Mouse (Mus musculus): Measurements from ENCODE around the gene Kif28. TPM values are rescaled to one million over a fixed set of nuclear protein-coding genes. Genes with fewer than 3 reads are reported as not detected.
"Not testable (repeated sequence)": the region's sequence is repeated elsewhere in the genome, so short reads cannot be mapped to it uniquely, and the experiment has no call there.

The Kif28 gene
- total RNA-seq (2021) = under 1 TPM; 0.22 to 0.34 TPM

DNA sequence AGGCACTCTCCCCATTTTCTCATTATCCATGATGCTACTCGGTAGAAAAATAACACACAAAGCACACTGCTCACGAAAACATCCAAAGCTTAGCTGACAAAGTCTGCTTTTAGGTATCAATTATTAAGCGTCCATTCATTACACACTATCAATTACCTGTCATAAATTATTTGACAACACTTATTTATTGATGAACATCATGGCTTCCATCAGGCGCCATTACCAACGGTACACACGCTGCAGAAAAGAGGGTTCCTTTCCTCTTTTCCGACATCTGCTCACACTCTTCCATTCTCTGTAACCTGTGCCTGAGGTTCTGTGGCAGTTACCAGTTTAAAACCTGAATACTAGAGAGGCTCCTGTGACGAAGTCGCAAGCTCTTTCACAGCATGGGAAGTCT, at the start of gene Kif28:
Kif28 (minus strand) TSS at position 101 of the 400 bp plus-strand sequence.
- no peak for DNase-seq
- intact Hi-C loops (cut with DNase I) = no loop called here

GRCm38 (mm10) chr1:179787281-179787680, 42.2 kb upstream of the Kif28 start:
- no peak for DNase-seq
- intact Hi-C loops (cut with DNase I) = loop anchor here (10.0 kb wide), 1 partner anchor 1462 kb away; no protein-coding TSS in a partner anchor

DNA sequence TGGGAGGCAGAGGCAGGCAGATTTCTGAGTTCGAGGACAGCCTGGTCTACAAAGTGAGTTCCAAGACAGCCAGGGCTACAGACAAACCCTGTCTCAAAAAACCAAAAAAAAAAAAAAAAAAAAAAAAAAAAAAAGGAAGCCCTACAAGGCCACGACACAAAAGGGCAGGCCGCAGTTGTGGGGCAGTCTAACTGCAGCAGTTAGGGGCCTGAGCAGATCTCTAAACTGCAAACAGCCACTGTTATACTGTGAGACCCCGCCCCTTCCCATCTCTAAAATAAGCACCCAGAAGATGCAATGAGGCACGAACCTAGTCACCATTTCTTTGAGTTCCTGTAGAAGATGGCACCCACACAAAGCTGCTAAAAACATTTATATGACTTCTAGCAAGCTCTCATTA, 40.4 kb upstream of the Kif28 start:
- no peak for DNase-seq
- intact Hi-C loops (cut with DNase I) = loop anchor here (10.0 kb wide), 1 partner anchor 1461 kb away; no protein-coding TSS in a partner anchor

GRCm38 (mm10) chr1:179784098-179784497, 39.0 kb upstream of the Kif28 start:
- DNase-seq = no peak
- intact Hi-C loops (cut with DNase I) = loop anchor here (10.0 kb wide), 1 partner anchor 1459 kb away; no protein-coding TSS in a partner anchor

DNA sequence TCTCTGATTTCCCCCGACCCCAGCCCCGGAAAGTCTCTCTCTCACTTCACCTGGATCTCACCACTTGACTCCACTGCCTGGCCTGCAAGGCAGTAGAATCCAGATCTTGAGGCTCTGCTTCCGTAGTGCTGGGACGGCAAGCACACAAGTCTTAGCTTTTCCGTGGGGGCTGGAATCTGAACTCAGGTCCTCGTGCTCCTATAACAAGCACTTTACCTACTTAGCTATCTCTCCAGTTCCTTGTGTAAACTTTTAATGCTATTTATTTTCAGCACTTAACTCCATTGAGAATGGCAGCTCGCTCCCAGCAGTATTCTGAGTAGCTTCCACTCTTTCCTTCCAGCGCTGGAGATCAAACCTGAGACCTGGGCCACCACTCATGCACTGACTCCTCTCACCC, 31.8 kb upstream of the Kif28 start:
- intact Hi-C loops (cut with DNase I) = no loop called here
- no peak for DNase-seq

GRCm38 (mm10) chr1:179760553-179760952, 15.5 kb upstream of the Kif28 start:
- intact Hi-C loops (cut with DNase I) = no loop called here
- DNase-seq = no peak

DNA sequence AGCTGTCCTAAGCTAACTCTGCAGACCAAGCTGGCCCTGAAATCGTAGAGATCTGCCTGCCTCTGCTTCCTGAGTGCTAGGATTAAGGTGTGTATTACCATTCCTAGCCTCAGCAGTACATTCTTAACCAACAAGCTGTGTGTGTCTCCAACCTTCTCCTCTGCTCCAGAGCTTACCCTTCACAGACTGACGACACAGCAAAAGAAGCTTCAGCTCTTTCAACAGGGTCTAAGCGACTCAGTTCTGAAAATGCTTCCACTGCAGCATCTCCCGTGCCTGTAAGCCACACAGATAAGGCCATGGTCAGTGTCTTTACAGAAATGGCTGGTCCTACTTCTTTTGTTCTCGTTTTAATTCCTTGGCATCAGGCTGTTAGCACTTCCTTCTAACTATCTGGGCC, 15.0 kb upstream of the Kif28 start:
- DNase-seq = no peak
- intact Hi-C loops (cut with DNase I) = no loop called here

DNA sequence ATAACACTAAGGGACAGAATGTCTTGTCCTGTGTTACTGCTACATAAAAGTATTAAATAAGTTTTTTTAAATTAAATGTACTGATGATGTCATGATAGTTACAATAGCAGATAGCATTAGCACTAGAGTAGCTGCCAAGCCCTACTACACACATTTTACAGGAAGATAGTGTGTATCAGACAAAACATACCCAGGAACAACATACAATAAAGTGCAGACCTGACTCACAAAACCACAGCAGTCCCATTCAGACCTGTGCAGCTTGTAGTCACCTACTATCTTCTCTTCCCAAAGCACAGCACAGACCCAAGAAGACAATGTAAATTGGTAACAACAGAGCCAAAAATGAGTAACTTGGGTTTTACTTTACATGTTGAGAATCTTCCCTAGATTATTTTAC, 11.4 kb upstream of the Kif28 start:
- intact Hi-C loops (cut with DNase I) = loop anchor here (5.0 kb wide), 1 partner anchor 36 kb away; no protein-coding TSS in a partner anchor
- DNase-seq = no peak

DNA sequence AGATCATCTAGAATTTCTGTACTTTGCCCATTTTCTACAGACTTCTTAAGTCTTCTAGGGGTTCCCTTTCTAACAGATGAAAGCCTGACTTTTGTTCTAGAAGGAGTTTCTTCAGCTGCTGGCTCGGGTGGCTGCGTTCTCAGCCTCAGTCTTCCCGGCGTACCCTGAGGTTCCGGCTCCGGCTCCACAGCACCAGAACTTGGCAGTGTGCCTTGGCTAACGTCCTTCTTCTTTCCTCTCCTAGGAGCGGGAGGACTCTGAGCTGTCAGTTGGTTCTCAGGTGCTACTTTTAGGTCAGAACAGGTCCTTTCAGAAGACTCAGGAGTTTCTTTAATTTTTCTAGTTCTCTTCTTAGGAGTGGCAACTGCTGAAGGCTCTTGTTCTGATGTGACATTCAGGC, 7.9 kb upstream of the Kif28 start:
- no peak for DNase-seq
- intact Hi-C loops (cut with DNase I) = no loop called here

GRCm38 (mm10) chr1:179752276-179752675, 7.2 kb upstream of the Kif28 start:
- DNase-seq = no peak
- intact Hi-C loops (cut with DNase I) = no loop called here

DNA sequence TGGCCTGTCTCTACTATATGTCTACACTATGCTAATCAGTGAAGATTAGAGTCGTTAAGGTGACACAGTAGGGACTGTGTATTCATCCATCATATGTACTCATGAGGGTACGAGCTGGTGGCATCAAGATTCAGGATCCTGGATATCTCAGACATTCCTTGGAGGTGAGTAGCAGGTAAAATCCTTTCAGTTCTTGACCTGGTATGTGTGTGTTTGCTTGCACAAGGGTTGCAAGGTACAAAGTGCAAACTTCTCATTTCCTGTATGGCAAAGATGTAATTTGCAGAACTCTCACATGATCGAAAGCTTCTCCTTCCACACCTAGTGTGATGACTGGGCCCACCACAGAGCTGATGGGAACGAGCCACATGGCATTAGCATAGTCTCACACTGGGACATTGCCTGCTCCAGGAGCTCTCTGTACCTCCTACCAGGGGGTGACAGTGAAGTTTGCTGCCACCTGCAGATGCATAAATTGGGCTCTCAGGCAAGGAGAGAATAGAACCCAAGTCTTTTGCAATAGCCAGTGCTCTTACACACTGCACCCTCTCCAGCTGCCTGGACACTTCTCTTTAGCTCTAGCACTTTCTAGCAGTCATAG, 1.4 kb downstream of the Kif28 start:
- intact Hi-C loops (cut with DNase I) = no loop called here
- DNase-seq = no peak

GRCm38 (mm10) chr1:179736483-179736882, 8.6 kb downstream of the Kif28 start:
- no peak for DNase-seq
- intact Hi-C loops (cut with DNase I) = loop anchor here (5.0 to 10.0 kb wide), 2 partner anchors 92 to 229 kb away; no protein-coding TSS in a partner anchor

DNA sequence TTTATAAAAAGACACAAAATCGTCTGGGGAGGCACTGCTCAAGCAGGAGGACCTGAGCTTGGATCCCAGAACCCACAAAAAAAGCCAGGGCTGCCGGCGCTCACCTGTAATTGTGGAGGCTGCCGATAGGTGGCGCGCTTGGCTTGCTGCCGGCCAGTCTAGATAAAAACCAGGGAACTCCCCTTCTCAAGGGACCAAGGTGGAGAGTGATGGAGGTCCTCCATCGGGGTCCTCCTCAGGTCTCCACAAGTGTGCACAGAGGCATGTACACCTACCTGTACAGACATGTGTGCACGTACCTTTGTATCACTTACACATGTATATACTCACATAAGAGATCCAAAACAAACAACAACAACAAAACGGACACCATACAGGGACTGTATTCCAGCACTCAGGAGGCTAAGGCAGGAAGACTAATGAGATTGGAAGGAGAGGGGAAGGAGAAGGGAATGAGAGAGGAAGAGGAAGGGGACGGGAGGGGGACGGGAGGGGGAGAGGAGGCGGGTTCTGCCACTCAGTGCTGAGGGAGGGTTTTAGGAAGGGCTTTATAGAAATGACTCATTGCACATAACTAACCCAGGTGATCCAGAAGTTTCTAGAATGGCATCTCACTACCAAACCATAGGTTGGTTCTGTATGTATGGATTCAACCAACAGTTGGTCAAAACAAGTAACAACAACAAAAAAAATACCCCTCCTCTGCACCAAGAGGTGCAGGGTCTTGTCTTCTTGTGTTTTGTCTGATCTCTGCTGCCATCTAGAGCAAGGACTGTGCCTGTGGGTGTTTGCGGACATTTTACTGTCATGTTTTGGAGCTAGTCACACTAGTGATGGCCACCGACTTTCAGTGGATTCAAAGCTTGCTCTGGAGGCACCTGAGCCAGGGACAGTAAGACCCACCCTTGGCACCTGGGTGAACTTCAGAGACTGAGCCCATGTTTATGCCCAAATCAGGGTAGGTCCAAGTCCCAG, 10.3 kb downstream of the Kif28 start:
- intact Hi-C loops (cut with DNase I) = loop anchor here (5.0 to 10.0 kb wide), 2 partner anchors 90 to 227 kb away; no protein-coding TSS in a partner anchor
- DNase-seq = peak; percentile 71 to 79

GRCm38 (mm10) chr1:179731391-179731790, 13.7 kb downstream of the Kif28 start:
- DNase-seq = peak; percentile 36 to 56
- intact Hi-C loops (cut with DNase I) = loop anchor here (10.0 kb wide), 1 partner anchor 87 kb away; no protein-coding TSS in a partner anchor

DNA sequence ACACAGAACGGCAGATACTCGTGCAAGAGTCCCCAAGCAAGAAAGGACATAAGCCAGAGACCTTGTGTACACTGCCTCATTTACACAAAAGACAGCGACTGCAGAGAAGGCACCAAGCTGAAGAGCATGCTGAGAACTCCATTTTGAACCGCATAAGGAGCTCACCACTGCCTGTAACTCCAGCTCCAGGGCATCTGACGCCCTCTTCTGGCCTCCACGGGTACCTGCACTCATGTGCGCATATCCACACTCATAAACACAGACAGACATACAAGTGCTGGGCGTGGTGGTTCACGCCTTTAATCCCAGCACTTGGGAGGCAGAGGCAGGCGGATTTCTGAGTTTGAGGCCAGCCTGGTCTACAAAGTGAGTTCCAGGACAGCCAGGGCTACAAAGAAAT, 16.4 kb downstream of the Kif28 start:
- intact Hi-C loops (cut with DNase I) = no loop called here
- no peak for DNase-seq

GRCm38 (mm10) chr1:179722811-179723469, 22.1 kb downstream of the Kif28 start:
- intact Hi-C loops (cut with DNase I) = no loop called here
- no peak for DNase-seq

DNA sequence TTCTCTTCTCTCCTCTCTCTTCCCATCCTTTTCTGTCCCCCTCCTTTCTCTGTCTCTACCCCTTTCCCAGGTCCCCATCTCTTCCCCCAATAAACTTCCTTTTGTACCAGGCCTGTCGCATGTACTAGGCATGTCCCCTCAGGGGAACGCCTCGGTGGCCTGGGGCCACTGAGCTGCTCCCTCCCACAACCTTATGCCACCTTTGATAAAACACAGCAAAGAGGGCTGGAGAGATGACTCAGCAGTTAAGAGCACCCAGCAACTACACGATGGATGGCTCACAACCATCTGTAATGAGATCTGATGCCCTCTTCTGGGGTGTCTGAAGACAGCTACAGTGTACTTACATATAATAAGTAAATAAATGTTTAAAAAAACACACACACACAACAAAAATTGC, 29.3 kb downstream of the Kif28 start:
- intact Hi-C loops (cut with DNase I) = no loop called here
- DNase-seq = no peak

DNA sequence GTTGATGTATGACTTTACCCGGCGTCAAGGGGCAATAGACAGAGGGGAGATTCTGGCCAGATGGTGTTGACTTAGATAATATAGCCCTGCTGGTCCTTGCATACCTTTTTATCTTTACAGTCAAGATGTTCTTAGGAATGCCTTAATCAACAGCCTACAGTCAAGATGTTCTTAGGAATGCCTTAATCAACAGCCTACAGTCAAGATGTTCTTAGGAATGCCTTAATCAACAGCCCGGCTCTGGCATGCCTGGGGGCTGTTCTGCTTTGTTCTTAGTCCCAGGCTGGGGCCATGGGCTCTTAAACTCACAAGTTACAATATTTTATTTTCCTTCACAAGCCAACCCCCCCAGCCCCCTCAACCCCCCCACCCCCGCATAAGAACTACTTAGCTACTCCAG, 29.8 kb downstream of the Kif28 start:
- DNase-seq; intact Hi-C loops (cut with DNase I): not testable (repeated sequence)

- DNase-seq = no peak
- intact Hi-C loops (cut with DNase I) = no loop called here
These were observed 31.7 kb downstream of the Kif28 start for GRCm38 (mm10) chr1:179713367-179713766.

DNA sequence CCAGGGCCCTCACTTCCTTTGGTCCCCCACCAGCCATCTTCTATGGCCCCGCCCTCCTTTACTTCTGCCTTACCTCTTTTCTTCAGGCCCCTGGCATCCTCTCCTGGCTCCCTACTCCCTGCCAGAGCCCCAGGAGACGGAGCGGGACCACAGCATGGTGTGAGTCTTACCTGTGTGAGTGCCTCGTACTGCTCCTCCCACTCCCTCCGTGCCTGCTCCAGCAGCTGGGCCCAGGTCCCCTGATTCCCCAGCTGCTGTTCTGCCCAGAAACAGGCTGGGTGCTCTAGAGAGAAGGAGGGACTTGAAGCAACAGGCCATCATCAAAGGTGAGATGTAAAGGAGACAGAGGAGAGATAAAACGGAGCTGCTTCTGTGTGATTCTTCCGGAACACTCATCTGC, 32.4 kb downstream of the Kif28 start:
- DNase-seq = no peak
- intact Hi-C loops (cut with DNase I) = no loop called here

DNA sequence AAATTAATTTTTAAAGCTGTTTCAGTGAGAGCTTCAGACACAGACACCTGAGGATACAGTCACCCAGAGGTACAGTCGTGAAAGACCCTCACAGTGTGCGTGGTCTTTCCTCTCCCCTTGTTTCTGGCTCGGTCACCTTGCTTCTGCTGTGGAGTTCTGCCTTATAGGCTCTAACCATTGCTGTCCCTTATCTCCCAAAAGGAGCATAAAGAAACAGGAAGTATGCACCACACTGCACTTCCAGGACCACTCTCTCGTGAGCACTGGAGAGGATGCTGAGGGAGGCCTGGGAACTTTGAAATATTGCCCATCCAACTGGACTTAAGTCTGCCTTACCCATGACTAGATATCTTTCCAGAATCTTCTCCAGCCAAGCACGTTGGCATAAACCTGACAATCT, 34.3 kb downstream of the Kif28 start:
- intact Hi-C loops (cut with DNase I) = no loop called here
- DNase-seq = no peak
